Mouse (Mus musculus) lung, embryonic 14.5 days (tissue): ENCODE results near the gene Htra3. TPM values are rescaled to one million over a fixed set of nuclear protein-coding genes. Genes with fewer than 3 reads are reported as not detected.

Experiments used
- ATAC-seq: fragments of 200-750 bp; cut with Nextera tagmentation; 2 replicates; pipeline ENCODE4 v1.8.0; 2017; ENCODE audit warnings: mild to moderate bottlenecking, moderate TSS enrichment, moderate library complexity; ENCODE audit not compliant: insufficient read depth
- DNase-seq: peaks from one replicate; pipeline ENCODE4 v3.0.0-alpha.2; 2015
- H3K27ac ChIP-seq: fragments of 300-500 bp; sonication (generic); 2 replicates; pipeline ENCODE4 v1.5.1; 2014; ENCODE audit warnings: low read depth, mild to moderate bottlenecking, moderate library complexity
- H3K27me3 ChIP-seq: fragments of 300-500 bp; sonication (generic); 2 replicates; pipeline ENCODE4 v1.6.1; 2014; ENCODE audit warnings: low read length, control low read depth; ENCODE audit not compliant: insufficient read depth
- H3K36me3 ChIP-seq: fragments of 300-500 bp; sonication (generic); 2 replicates; pipeline ENCODE4 v1.6.1; 2014; ENCODE audit warnings: control low read depth; ENCODE audit not compliant: insufficient read depth
- H3K4me1 ChIP-seq: fragments of 300-500 bp; sonication (generic); 2 replicates; pipeline ENCODE4 v1.6.1; 2014; ENCODE audit warnings: antibody characterized with exemption, control low read depth; ENCODE audit not compliant: insufficient read depth
- H3K4me2 ChIP-seq: fragments of 300-500 bp; sonication (generic); 2 replicates; pipeline ENCODE4 v1.6.1; 2014; ENCODE audit warnings: mild to moderate bottlenecking
- H3K4me3 ChIP-seq: fragments of 300-500 bp; sonication (generic); 2 replicates; pipeline ENCODE4 v1.5.1; 2014; ENCODE audit warnings: low read depth, low read length
- H3K9ac ChIP-seq: fragments of 300-500 bp; sonication (generic); 2 replicates; pipeline ENCODE4 v1.6.1; 2014
- H3K9me3 ChIP-seq: fragments of 300-500 bp; sonication (generic); 2 replicates; pipeline ENCODE4 v1.6.1; 2016; ENCODE audit warnings: low read depth, low read length, control low read depth
- CTCF ChIP-seq: IDR thresholded peaks from 2 replicates; pipeline ENCODE4 v1.5.1; 2016; ENCODE audit warnings: antibody characterized with exemption, low read depth
- WGBS: fragments of 180-500 bp; shearing (Covaris S2); extraction: QIAGEN DNeasy Blood & Tissue Kit; methylation state at CpG from one replicate; pipeline ENCODE4 v1.1.7; 2014; 5-methylcytosine and 5-hydroxymethylcytosine counted together
- polyA plus RNA-seq: library from polyadenylated mRNA; unstranded; fragments of >200 nt; fragmentation: Nextera tagmentation; extraction: Ambion mirVana; gene quantifications from 2 replicates; pipeline ENCODE4 v1.2.1, GENCODE M21; 2014

The Htra3 gene
- polyA plus RNA-seq, 1 experiment from 2014 or later: 19.6 TPM

GRCm38 (mm10) chr5:35608559-35608958 lies 71.0 kb downstream of the Htra3 start:
- H3K27ac ChIP-seq: no peak overlapping the region
- no peak overlapping the region for H3K9ac ChIP-seq

GRCm38 (mm10) chr5:35607784-35608183 lies 71.8 kb downstream of the Htra3 start:
- no peak for TF ChIP-seq CTCF

More at GRCm38 (mm10) chr5:35608559-35608958, 71.0 kb downstream of the Htra3 start:
- H3K27me3 ChIP-seq: no peaks in the 10 kb centered on the region
- H3K9me3 ChIP-seq: no peaks in the 10 kb centered on the region
- H3K4me3 ChIP-seq: no peak overlapping the region
- 70% methylated on average over 5 of the region's 5 CpGs for WGBS
- no peak overlapping the region for H3K4me2 ChIP-seq
- TF ChIP-seq CTCF: no peak
- H3K36me3 ChIP-seq: no peaks in the 10 kb centered on the region
- peaks cover 5% of the 10 kb centered on the region; the same call in 1 of the 2 replicates for H3K4me1 ChIP-seq
- no peak for ATAC-seq
- DNase-seq: no peak

GRCm38 (mm10) chr5:35606800-35607199 lies 72.8 kb downstream of the Htra3 start:
- 82% methylated on average over 7 of the region's 7 CpGs for WGBS
- no peak for TF ChIP-seq CTCF
- no peak for ATAC-seq
- H3K36me3 ChIP-seq: 0 out of 2 replicates have a peak, but pooled peaks cover 6% of the 10 kb centered on the region
- H3K9ac ChIP-seq: no peak overlapping the region
- H3K4me3 ChIP-seq: no peak overlapping the region
- no peaks in the 10 kb centered on the region for H3K27me3 ChIP-seq
- H3K9me3 ChIP-seq: no peaks in the 10 kb centered on the region
- H3K27ac ChIP-seq: no peak overlapping the region
- peaks cover 5% of the 10 kb centered on the region; the same call in 1 of the 2 replicates for H3K4me1 ChIP-seq
- no peak for DNase-seq
- H3K4me2 ChIP-seq: no peak overlapping the region

More at GRCm38 (mm10) chr5:35607784-35608183, 71.8 kb downstream of the Htra3 start:
- 0 out of 2 replicates have a peak, but pooled peaks cover 2% of the 10 kb centered on the region for H3K36me3 ChIP-seq
- H3K9ac ChIP-seq: no peak overlapping the region
- H3K4me3 ChIP-seq: no peak overlapping the region
- H3K9me3 ChIP-seq: no peaks in the 10 kb centered on the region
- H3K27ac ChIP-seq: no peak overlapping the region
- H3K4me2 ChIP-seq: no peak overlapping the region
- no peaks in the 10 kb centered on the region for H3K27me3 ChIP-seq
- peak; percentile 66 for DNase-seq
- 61% methylated on average over 7 of the region's 7 CpGs for WGBS
- ATAC-seq: peak; percentile 86
- H3K4me1 ChIP-seq: peaks cover 5% of the 10 kb centered on the region; the same call in 1 of the 2 replicates

GRCm38 (mm10) chr5:35605355-35605754 lies 74.2 kb downstream of the Htra3 start:
- no peaks in the 10 kb centered on the region for H3K9me3 ChIP-seq
- 70% methylated on average over 7 of the region's 7 CpGs for WGBS
- H3K9ac ChIP-seq: no peak overlapping the region
- DNase-seq (no peak), ATAC-seq (no peak)
- no peak overlapping the region for H3K4me2 ChIP-seq
- no peak overlapping the region for H3K27ac ChIP-seq
- H3K4me1 ChIP-seq: peaks cover 5% of the 10 kb centered on the region; the same call in 1 of the 2 replicates
- 0 out of 2 replicates have a peak, but pooled peaks cover 6% of the 10 kb centered on the region for H3K36me3 ChIP-seq
- H3K27me3 ChIP-seq: no peaks in the 10 kb centered on the region
- TF ChIP-seq CTCF: no peak
- no peak overlapping the region for H3K4me3 ChIP-seq

Other genes starting within 250 kb of the Htra3 start
- 5.3 and 5.4 TPM in 2 replicates for gene Cpz, start 154.1 kb downstream of the Htra3 start, polyA plus RNA-seq
- 8.8 and 9.3 TPM in 2 replicates for gene Trmt44, start 104.7 kb downstream of the Htra3 start, polyA plus RNA-seq
- 13.8 and 13.9 TPM in 2 replicates for gene Acox3, start 96.7 kb downstream of the Htra3 start, polyA plus RNA-seq
- 8.7 and 10.6 TPM in 2 replicates for gene Sh3tc1, start 60.2 kb upstream of the Htra3 start, polyA plus RNA-seq
- gene Ablim2, start 78.1 kb upstream of the Htra3 start, polyA plus RNA-seq: 0.36 and 0.45 TPM in 2 replicates
- 19.4 and 19.7 TPM in 2 replicates for gene Afap1, start 213.5 kb upstream of the Htra3 start, polyA plus RNA-seq